Mouse (Mus musculus) layer of hippocampus, postnatal 10 days (tissue): Measurements from ENCODE around the gene Vapb. TPM values are rescaled to one million over a fixed set of nuclear protein-coding genes. Genes with fewer than 3 reads are reported as not detected.
A peak's percentile ranks its signal among the peaks of the same experiment; 100 is the strongest.

ENCODE experiments used
- DNase-seq, 2 experiments: peaks; one replicate each; pipeline ENCODE4 v3.0.0; 2021; ENCODE audit warnings: low spot score in 2 of 2
- total RNA-seq, 2 experiments: library from RNA; stranded (reverse); gene quantifications; 2 replicates each; pipeline ENCODE4 v1.2.3; 2021

The Vapb gene
- total RNA-seq, 2 experiments from 2014 or later = 96.4 to 101 TPM

- DNase-seq = peak; percentile 35 to 37
These were observed 6.8 kb upstream of the Vapb start for GRCm38 (mm10) chr2:173730444-173730966.

DNA sequence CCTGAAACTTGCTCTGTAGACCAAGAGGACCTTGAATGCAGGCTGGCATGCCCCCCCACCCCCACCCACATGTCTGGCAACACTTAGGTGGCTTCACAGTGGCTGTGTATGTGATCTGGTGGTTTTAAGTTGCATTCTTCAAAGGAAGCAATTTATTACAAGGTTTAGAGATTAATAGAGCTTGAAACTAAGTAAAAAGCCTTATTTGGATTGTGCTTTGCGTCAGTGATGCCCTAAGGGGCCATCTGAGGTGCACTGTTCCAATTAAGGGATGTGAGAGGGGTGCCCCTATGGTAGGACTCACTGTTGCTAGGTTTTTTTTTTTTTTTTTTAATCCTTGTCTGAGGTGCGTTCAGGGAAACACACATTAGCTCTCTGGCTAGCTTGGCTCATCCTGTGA is 2.9 kb upstream of the Vapb start:
- DNase-seq = no peak

DNA sequence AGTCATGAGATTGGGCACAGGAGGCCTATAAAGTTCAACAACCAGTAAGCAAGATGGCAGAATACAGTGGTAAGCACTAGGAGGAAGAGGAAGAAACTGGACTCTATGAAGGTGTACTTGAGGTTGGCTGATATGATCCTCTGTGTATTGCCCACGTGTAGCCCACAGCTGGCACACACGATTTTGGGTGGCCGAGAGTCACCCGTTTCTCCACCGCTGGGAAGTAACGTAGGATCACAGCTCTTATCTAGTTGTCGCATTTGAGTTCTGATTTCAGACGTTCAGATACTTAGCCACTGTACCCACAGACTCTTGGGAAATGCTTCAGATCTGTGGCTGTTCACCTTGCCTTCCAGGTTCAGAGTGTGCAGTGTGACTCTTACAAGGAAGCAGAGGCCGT is 921 bp downstream of the Vapb start:
- DNase-seq = no peak

GRCm38 (mm10) chr2:173739107-173739506 is 1.8 kb downstream of the Vapb start:
- DNase-seq = no peak

DNA sequence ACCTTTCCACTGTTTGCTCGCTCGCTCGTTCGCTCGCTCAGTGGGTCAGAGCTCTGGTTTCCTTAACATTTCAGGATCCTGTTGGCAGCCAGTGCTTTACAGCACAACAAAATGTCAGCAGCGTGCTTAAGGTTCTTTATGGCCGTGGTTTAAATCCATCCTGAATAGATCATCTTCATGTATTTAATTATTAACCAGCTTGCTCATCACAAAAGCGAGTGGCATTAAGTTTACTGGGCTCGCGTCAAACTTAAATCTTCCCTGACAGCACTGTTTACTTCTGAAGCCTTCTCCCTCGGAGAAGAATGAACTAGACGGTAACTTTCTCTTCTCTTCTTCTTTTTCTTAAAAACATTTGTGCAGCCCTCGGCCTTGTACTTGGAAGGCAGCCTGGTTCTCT is 4.8 kb downstream of the Vapb start:
- no peak for DNase-seq

DNA sequence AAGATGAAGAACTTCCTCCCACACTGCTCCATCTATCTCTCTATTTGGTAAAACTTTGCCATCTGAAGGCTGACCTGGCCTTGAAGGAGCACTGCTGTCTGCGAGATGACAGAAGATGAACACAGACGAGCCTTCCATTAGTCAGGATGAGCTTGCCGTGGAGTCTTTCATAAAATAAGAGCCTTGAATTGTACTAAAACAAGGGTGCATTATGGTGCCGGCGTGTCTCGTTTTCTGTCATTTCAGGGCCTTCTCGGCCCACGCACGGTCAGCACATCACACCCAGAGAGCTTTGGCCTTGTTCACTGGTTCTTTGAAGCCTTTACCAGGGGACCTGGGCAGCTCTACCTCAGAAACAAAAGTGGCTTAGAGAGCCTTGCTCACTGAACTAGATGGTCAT is 5.4 kb downstream of the Vapb start:
- DNase-seq = no peak

GRCm38 (mm10) chr2:173744070-173744815 is 6.9 kb downstream of the Vapb start:
- no peak for DNase-seq

DNA sequence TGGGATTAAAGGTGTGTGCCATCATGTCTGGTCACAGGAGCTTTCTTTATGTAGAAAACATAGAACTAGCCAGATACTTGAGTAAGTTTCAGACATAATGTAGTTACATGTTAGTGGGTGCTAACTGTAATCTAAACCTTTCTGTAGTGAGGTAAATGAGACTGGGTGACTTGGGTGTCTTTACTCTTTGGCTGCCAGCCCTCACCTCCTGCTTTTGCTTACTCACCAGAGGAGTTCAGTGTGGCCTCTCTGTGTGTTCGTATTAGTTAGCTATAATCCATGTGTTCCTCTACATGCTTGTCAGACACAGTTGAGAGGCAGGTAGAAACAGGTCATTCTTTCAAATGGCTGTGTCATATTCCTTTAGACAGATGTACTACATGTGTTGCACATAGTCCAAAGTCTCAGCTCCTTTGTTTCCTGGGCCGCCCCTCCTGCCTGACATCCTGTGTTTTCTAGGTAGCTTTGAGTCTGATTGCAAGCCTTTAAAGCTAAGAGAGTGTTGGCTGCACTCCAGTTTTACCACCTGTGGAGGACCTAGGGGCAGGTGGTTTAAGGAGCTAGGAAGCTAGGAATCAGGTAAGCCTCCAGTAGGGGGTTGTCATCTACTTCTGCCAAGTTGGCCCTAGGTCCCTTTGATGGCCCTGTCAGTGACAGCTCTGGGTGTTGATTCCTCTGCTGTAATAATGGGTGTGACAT is 11.8 kb downstream of the Vapb start:
- DNase-seq = no peak

DNA sequence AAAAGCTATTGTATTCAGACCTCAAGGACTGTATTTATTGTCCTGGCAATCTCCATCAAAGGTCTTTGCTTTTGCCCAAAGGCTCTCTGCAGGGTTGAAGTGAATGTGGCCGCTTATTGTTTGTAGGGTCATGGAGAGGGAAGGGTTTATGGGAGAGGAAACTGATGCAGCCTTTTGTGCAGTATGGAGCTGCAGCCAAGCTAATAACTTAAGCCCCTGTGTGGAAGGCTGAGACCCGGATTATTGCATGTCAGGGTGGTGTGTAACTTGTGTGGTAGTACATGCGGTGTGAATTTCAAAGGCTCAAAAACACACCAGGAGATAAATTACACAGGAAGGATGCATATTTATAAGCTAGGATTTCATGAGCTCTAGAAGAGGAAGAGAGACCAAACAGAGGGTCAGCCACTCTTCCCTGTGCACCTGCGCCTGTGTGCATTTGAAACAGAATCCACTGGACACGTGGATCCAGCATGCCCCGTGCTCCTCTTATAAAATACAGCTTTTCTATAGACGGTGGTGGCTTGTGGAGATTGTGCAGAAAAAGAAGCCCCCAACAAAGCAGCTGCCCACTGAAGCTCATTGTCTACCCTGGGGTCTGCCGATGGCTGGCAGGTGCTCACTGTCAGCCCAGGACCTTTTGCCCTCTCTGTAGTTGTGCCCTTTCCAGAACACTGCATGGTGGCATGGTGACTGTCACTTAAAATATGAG is 18.3 kb downstream of the Vapb start:
- no peak for DNase-seq

DNA sequence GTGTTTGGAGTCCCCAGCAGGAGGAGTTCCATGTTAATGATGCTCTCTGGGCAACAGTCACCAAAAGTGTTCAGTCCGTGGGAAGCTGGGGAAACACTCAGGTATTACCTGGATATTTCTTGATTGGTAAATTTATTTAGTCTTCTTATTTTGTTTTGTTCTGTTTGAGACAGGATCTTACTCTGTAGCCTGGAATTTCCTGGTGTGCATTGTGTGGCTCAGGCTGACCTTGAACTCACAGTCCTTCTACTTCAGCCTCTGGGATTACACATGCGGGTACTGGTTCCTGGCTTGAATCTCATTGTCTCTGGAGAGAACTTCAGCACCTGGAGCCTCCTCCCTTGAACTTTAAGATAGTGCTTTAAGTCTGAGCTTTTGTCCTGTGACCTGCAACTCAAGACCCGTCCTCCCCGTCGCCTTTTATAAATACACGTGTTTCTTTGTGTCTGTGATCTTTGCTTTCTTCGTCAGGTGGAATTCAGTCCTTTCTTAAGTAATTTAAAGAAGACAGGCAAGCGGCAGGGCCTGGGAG is 20.4 kb downstream of the Vapb start:
- no peak for DNase-seq

DNA sequence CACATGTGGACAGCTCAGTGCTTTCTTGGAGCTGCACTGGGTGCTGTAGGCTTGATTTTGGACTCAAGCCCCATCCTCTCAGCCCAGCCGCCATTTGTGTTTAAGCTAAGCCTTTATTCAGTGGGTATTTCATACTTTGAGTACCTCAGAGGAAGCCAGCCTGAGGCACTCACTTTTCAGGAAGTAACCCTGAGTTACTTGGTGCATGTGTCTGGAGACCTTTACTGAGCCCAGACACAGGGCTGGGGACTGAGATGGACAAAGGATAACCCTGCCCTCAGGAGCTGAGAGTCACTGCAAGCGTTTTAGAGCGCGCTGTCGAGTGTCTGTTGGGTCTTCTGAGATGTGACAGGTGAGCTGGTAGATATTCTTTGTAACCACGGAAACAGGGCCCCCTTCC is 23.3 kb downstream of the Vapb start:
- DNase-seq = no peak

DNA sequence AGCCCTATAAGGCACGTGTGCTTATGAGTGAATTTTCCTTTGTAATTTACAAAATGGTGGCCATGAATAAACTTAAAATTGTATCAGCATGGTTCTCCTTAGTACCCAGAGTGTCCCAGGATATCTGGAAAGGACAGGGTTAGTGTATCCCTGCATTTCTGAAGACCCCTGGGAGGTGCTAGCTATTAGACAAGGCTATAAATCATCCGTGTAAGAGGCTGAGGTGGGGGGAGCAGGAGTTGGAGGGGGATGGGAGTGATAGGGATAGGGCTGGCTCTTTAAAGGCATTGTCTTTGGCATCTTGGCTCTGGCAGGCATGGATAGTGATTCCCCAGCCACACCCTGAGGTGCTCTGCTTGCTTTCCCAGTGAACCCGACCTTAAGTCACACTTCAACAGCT is 27.3 kb downstream of the Vapb start:
- DNase-seq = no peak

GRCm38 (mm10) chr2:173767959-173768595 is 30.8 kb downstream of the Vapb start:
- DNase-seq = no peak

- DNase-seq = no peak
These were observed 31.9 kb downstream of the Vapb start for GRCm38 (mm10) chr2:173769183-173769582.

DNA sequence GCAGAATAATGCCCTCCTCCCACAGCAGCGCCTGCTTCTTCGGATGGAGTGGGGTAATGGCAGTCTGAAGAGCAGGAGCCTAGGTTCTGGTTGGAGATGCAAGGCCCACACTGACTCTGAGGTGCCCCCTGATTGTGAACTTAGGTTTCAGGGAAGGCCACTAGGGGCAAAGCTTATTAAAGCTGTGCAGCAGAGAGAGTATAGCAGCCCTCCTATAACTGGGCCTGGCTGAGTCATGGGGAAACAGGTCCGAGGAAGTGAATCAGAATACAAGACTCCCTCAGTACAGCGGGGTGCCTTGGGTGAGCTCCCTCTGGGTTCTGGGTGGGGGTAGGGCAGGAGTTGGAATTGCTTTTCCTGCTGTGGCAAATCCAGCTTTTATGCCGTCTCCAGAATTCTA is 33.3 kb downstream of the Vapb start:
- DNase-seq = no peak

- DNase-seq = no peak
These were observed 34.4 kb downstream of the Vapb start for GRCm38 (mm10) chr2:173771706-173772105.

- no peak for DNase-seq
These were observed 38.2 kb downstream of the Vapb start for GRCm38 (mm10) chr2:173775556-173775955.

DNA sequence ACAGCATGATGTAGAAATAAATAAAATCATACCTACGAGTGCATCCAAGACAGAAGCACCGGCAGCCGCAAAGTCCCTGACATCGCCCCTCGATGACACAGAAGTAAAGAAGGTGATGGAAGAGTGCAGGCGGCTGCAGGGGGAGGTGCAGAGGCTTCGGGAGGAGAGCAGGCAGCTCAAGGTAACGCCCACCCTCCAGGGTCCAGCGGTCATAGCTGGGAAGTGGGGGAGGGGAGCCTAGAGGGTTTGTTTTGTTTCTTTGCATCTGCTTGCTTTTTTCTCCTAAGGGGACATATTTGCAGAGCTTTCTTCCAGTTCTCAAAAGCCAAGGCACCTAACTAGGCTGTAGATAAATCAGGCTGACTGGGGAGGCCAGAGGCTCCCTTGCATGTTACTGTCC is 38.8 kb downstream of the Vapb start:
- no peak for DNase-seq

- no peak for DNase-seq
These were observed 43.6 kb downstream of the Vapb start for GRCm38 (mm10) chr2:173780931-173781330.

GRCm38 (mm10) chr2:173784366-173784765 is 47.1 kb downstream of the Vapb start:
- no peak for DNase-seq

DNA sequence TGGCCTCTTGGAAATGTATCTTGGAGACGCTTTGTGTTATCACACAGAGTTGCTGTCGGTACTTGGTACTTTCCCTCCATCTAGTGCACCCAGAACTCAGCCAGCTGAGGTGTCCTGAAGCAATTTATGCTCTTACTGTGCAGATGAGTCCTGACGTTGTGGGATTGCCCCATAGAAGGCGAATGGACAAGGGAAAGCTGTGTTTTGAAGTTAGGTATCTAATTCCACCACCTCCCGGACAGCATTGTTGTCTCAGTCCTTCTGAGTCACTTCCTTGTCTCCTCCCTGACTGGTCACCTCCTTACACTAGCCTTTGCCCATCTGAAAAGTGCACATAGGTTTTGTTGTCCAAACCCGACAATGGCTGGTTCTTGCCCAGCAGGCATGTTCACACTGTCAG is 47.6 kb downstream of the Vapb start:
- DNase-seq = no peak
